Mouse (Mus musculus) intestine, postnatal 0 days (tissue): ENCODE measurements around the gene Gnpat. TPM values are rescaled to one million over a fixed set of nuclear protein-coding genes. Genes with fewer than 3 reads are reported as not detected.
A peak's percentile ranks its signal among the peaks of the same experiment; 100 is the strongest.
"Not testable (repeated sequence)": the region's sequence is repeated elsewhere in the genome, so short reads cannot be mapped to it uniquely, and the experiment has no call there.

Source experiments
- ATAC-seq: fragments of 200-750 bp; cut with Nextera tagmentation; 2 replicates; pipeline ENCODE4 v1.8.0; 2017; ENCODE audit warnings: mild to moderate bottlenecking, moderate TSS enrichment, moderate library complexity
- H3K27ac ChIP-seq: fragments of 300-500 bp; sonication (generic); 2 replicates; pipeline ENCODE4 v1.5.1; 2014; ENCODE audit warnings: mild to moderate bottlenecking, low read depth, low read length, moderate library complexity
- H3K27me3 ChIP-seq: fragments of 300-500 bp; sonication (generic); replicated peaks from 2 replicates; pipeline ENCODE4 v1.6.1; 2014; ENCODE audit warnings: low read length, mixed read lengths; ENCODE audit not compliant: control insufficient read depth, insufficient read depth
- H3K36me3 ChIP-seq: fragments of 300-500 bp; sonication (generic); 2 replicates; pipeline ENCODE4 v1.6.1; 2014; ENCODE audit warnings: mild to moderate bottlenecking, moderate library complexity; ENCODE audit not compliant: control insufficient read depth, insufficient read depth
- H3K4me1 ChIP-seq: fragments of 300-500 bp; sonication (generic); replicated peaks from 2 replicates; pipeline ENCODE4 v1.6.1; 2014; ENCODE audit warnings: antibody characterized with exemption, low read length, mixed read lengths; ENCODE audit not compliant: control insufficient read depth, insufficient read depth
- H3K4me2 ChIP-seq: fragments of 300-500 bp; sonication (generic); replicated peaks from 2 replicates; pipeline ENCODE4 v1.6.1; 2014; ENCODE audit warnings: low read depth, mild to moderate bottlenecking, moderate library complexity
- H3K4me3 ChIP-seq: fragments of 300-500 bp; sonication (generic); 2 replicates; pipeline ENCODE4 v1.5.1; 2014; ENCODE audit warnings: low read depth, low read length
- H3K9ac ChIP-seq: fragments of 300-500 bp; sonication (generic); 2 replicates; pipeline ENCODE4 v1.6.1; 2014; ENCODE audit warnings: mild to moderate bottlenecking, low read depth, low read length
- H3K9me3 ChIP-seq: fragments of 300-500 bp; sonication (generic); 2 replicates; pipeline ENCODE4 v1.6.1; 2016; ENCODE audit warnings: mixed run types; ENCODE audit not compliant: control insufficient read depth
- CTCF ChIP-seq: sonication (generic); IDR thresholded peaks from 2 replicates; pipeline ENCODE4 v1.5.1; 2016; ENCODE audit warnings: low read depth, mild to moderate bottlenecking, control low read depth, antibody characterized with exemption, moderate library complexity
- WGBS: fragments of 180-500 bp; shearing (Covaris S2); extraction: QIAGEN DNeasy Blood & Tissue Kit; methylation state at CpG from one replicate; pipeline ENCODE4 v1.1.7; 2014; 5-methylcytosine and 5-hydroxymethylcytosine counted together
- polyA plus RNA-seq: library from polyadenylated mRNA; unstranded; fragments of >200 nt; fragmentation: Nextera tagmentation; extraction: Ambion mirVana; gene quantifications from 2 replicates; pipeline ENCODE4 v1.2.1, GENCODE M21; 2015

Gene Gnpat
- polyA plus RNA-seq, 1 experiment from 2014 or later: 31.0 TPM

GRCm38 (mm10) chr8:124839371-124839770 lies 23.5 kb upstream of the Gnpat start:
- no peak overlapping the region for H3K4me3 ChIP-seq
- H3K27me3 ChIP-seq: no peaks in the 10 kb centered on the region
- H3K4me1 ChIP-seq: no peaks in the 10 kb centered on the region
- H3K27ac ChIP-seq: no peak overlapping the region
- H3K36me3 ChIP-seq: peaks cover 39% of the 10 kb centered on the region
- no peaks in the 10 kb centered on the region for H3K9me3 ChIP-seq
- ATAC-seq: peak; percentile 34; the same call in 1 of the 2 replicates
- WGBS: 84% methylated on average over 10 of the region's 10 CpGs
- TF ChIP-seq CTCF: no peak
- no peak overlapping the region for H3K4me2 ChIP-seq
- no peak overlapping the region for H3K9ac ChIP-seq

GRCm38 (mm10) chr8:124840900-124841299 lies 21.9 kb upstream of the Gnpat start:
- no peak for TF ChIP-seq CTCF
- no peaks in the 10 kb centered on the region for H3K4me1 ChIP-seq
- no peak overlapping the region for H3K4me3 ChIP-seq
- peaks cover 39% of the 10 kb centered on the region for H3K36me3 ChIP-seq
- H3K9ac ChIP-seq: no peak overlapping the region
- H3K27ac ChIP-seq: no peak overlapping the region
- 94% methylated on average over 7 of the region's 7 CpGs for WGBS
- H3K9me3 ChIP-seq: no peaks in the 10 kb centered on the region
- H3K27me3 ChIP-seq: no peaks in the 10 kb centered on the region
- H3K4me2 ChIP-seq: no peak overlapping the region
- no peak for ATAC-seq

GRCm38 (mm10) chr8:124841775-124842174 lies 21.1 kb upstream of the Gnpat start:
- TF ChIP-seq CTCF: no peak
- Histone ChIP-seq H3K4me2 (no peak overlapping the region), H3K9ac (no peak overlapping the region), H3K36me3 (peaks cover 39% of the 10 kb centered on the region), H3K27me3 (no peaks in the 10 kb centered on the region), H3K27ac (no peak overlapping the region), H3K4me3 (no peak overlapping the region), H3K4me1 (no peaks in the 10 kb centered on the region), H3K9me3 (no peaks in the 10 kb centered on the region)
- ATAC-seq: no peak
- WGBS: 81% methylated on average over 10 of the region's 10 CpGs

GRCm38 (mm10) chr8:124842929-124843328 lies 19.9 kb upstream of the Gnpat start:
- 70% methylated on average over 1 of the region's 1 CpGs for WGBS
- H3K27me3 ChIP-seq, H3K27ac ChIP-seq, H3K9ac ChIP-seq, H3K9me3 ChIP-seq, H3K4me1 ChIP-seq, H3K4me2 ChIP-seq, H3K4me3 ChIP-seq: not testable (repeated sequence)
- H3K36me3 ChIP-seq: peaks cover 38% of the 10 kb centered on the region
- peak; percentile 36; the same call in 1 of the 2 replicates for ATAC-seq

- no peak overlapping the region for H3K9ac ChIP-seq
- no peak for TF ChIP-seq CTCF
These were observed 17.7 kb upstream of the Gnpat start for GRCm38 (mm10) chr8:124845131-124845530.

GRCm38 (mm10) chr8:124845573-124845972 lies 17.3 kb upstream of the Gnpat start:
- 66% methylated on average over 5 of the region's 5 CpGs for WGBS
- TF ChIP-seq CTCF: no peak
- no peaks in the 10 kb centered on the region for H3K9me3 ChIP-seq
- H3K36me3 ChIP-seq: peaks cover 14% of the 10 kb centered on the region; the same call in 1 of the 2 replicates
- no peak overlapping the region for H3K4me3 ChIP-seq
- no peak for ATAC-seq
- H3K27me3 ChIP-seq: no peaks in the 10 kb centered on the region
- H3K4me2 ChIP-seq: no peak overlapping the region
- H3K27ac ChIP-seq: no peak overlapping the region
- no peak overlapping the region for H3K9ac ChIP-seq
- H3K4me1 ChIP-seq: no peaks in the 10 kb centered on the region

More at GRCm38 (mm10) chr8:124845131-124845530, 17.7 kb upstream of the Gnpat start:
- H3K36me3 ChIP-seq: peaks cover 18% of the 10 kb centered on the region
- H3K27ac ChIP-seq: no peak overlapping the region
- 68% methylated on average over 3 of the region's 3 CpGs for WGBS
- ATAC-seq: no peak
- H3K27me3 ChIP-seq: no peaks in the 10 kb centered on the region
- H3K9me3 ChIP-seq: no peaks in the 10 kb centered on the region
- no peak overlapping the region for H3K4me3 ChIP-seq
- no peak overlapping the region for H3K4me2 ChIP-seq
- H3K4me1 ChIP-seq: no peaks in the 10 kb centered on the region

- peak; percentile 49; the same call in 1 of the 2 replicates for ATAC-seq
- no peak overlapping the region for H3K4me2 ChIP-seq
- H3K4me3 ChIP-seq: no peak overlapping the region
- no peaks in the 10 kb centered on the region for H3K4me1 ChIP-seq
- no peak for TF ChIP-seq CTCF
- H3K9me3 ChIP-seq: no peaks in the 10 kb centered on the region
- H3K36me3 ChIP-seq: peaks cover 32% of the 10 kb centered on the region
- no peaks in the 10 kb centered on the region for H3K27me3 ChIP-seq
- H3K27ac ChIP-seq: peak overlapping the region; percentile 28; the same call in 1 of the 2 replicates
- no peak overlapping the region for H3K9ac ChIP-seq
- WGBS: 48% methylated on average over 1 of the region's 1 CpGs
These were observed 9.3 kb upstream of the Gnpat start for GRCm38 (mm10) chr8:124853511-124853910.
